Mouse (Mus musculus) forebrain, embryonic 14.5 days (tissue): ENCODE results near the gene Sorcs1. TPM values are rescaled to one million over a fixed set of nuclear protein-coding genes. Genes with fewer than 3 reads are reported as not detected.
A peak's percentile ranks its signal among the peaks of the same experiment; 100 is the strongest.

Experiments
- ATAC-seq: fragments of 200-750 bp; cut with Nextera tagmentation; 2 replicates; pipeline ENCODE4 v1.8.0; 2017; ENCODE audit warnings: mild to moderate bottlenecking, moderate library complexity
- DNase-seq: peaks from one replicate; pipeline ENCODE4 v3.0.0-alpha.2; 2015; ENCODE audit warnings: low spot score
- H3K27ac ChIP-seq: fragments of 300-500 bp; sonication (generic); 2 replicates; pipeline ENCODE4 v1.5.1; 2014; ENCODE audit warnings: low read depth, mild to moderate bottlenecking, control low read depth, low read length, moderate library complexity
- H3K27me3 ChIP-seq: fragments of 300-500 bp; sonication (generic); replicated peaks from 2 replicates; pipeline ENCODE4 v1.6.1; 2014; ENCODE audit warnings: low read length, control low read depth, mixed read lengths; ENCODE audit not compliant: control insufficient read depth, insufficient read depth
- H3K36me3 ChIP-seq: fragments of 300-500 bp; sonication (generic); 2 replicates; pipeline ENCODE4 v1.6.1; 2014; ENCODE audit warnings: low read length, control low read depth; ENCODE audit not compliant: control insufficient read depth, insufficient read depth
- H3K4me1 ChIP-seq: fragments of 300-500 bp; sonication (generic); 2 replicates; pipeline ENCODE4 v1.6.1; 2014; ENCODE audit warnings: antibody characterized with exemption, low read length, control low read depth; ENCODE audit not compliant: control insufficient read depth, insufficient read depth
- H3K4me2 ChIP-seq: fragments of 300-500 bp; sonication (generic); 2 replicates; pipeline ENCODE4 v1.6.1; 2014; ENCODE audit warnings: mild to moderate bottlenecking, control low read depth, low read length
- H3K4me3 ChIP-seq: fragments of 300-500 bp; sonication (generic); 2 replicates; pipeline ENCODE4 v1.5.1; 2014; ENCODE audit warnings: low read depth, low read length, control low read depth
- H3K9ac ChIP-seq: fragments of 300-500 bp; sonication (generic); 2 replicates; pipeline ENCODE4 v1.6.1; 2014; ENCODE audit warnings: mild to moderate bottlenecking, low read length, control low read depth, moderate library complexity
- H3K9me3 ChIP-seq: fragments of 300-500 bp; sonication (generic); replicated peaks from 2 replicates; pipeline ENCODE4 v1.6.1; 2016; ENCODE audit warnings: low read length, control low read depth, mixed read lengths; ENCODE audit not compliant: control insufficient read depth
- whole genome bisulfite sequencing: fragments of 180-500 bp; shearing (Covaris S2); extraction: QIAGEN DNeasy Blood & Tissue Kit; methylation state at CpG from one replicate; pipeline ENCODE4 v1.1.7; 2014; 5-methylcytosine and 5-hydroxymethylcytosine counted together
- polyA plus RNA-seq: library from polyadenylated mRNA; unstranded; fragments of >200 nt; fragmentation: Nextera tagmentation; extraction: Ambion mirVana; gene quantifications from 2 replicates; pipeline ENCODE4 v1.2.1, GENCODE M21; 2014

The Sorcs1 gene
- polyA plus RNA-seq, 1 experiment from 2014 or later: 5.7 TPM

DNA sequence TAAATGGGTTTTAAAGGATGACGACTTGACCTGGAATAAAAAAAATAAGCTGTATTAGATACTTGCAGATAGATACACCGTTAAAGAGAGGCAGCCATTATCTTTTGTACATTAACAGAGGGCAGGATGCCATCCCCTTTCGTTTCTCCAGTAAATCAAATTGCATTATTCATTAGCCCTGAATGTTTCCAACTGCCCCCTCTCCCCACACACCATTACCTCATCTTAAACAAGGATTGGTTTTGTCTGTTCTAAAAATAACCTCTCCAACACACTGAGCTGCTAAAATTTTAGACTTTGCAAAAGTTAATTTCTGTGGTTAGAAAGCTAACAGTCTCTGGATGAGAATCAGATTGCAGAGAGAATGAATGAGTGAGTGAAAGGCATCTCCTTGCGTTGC, 156.5 kb downstream of the Sorcs1 start:
- Histone ChIP-seq H3K4me2 (no peak overlapping the region), H3K27me3 (no peaks in the 10 kb centered on the region), H3K36me3 (no peaks in the 10 kb centered on the region), H3K4me1 (no peaks in the 10 kb centered on the region), H3K27ac (no peak overlapping the region), H3K9ac (no peak overlapping the region), H3K4me3 (no peak overlapping the region), H3K9me3 (no peaks in the 10 kb centered on the region)
- peak; percentile 41 for DNase-seq
- WGBS: 39% methylated on average over 4 of the region's 4 CpGs
- ATAC-seq: no peak

DNA sequence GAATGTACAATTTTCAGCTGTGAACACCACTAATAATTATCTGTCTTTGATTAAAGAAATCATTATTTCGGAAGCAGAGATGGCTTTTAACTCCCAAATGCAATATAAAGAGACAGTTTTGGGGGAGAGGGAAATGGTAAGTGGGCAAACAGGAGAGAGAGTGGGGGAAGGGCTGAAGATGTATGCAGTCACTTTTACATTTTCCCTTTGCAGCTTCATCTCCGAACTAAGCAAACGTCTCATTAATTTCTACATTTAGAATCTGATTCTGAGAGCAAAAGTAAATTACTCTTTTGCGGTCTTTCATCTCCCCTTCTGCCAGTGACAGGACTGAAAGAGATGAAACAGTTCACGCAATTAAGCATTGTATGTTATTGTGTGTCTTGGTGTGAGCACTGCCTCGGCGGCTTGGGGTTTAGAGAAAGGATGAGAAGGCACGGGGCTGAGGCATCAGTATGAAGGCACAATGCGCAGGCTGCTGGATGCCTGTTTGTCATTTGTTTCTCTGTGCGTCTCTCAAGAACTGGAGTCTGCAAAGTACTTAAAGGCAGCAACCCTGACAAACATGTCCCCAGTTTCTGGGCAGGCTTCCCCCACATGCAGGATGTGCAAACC, 163.3 kb downstream of the Sorcs1 start:
- ATAC-seq (peak; percentile 67; the same call in 1 of the 2 replicates), DNase-seq (peak; percentile 61)
- no peaks in the 10 kb centered on the region for H3K9me3 ChIP-seq
- H3K36me3 ChIP-seq: no peaks in the 10 kb centered on the region
- 0 out of 2 replicates have a peak overlapping the region, but pooled peaks have one; percentile 26 for H3K9ac ChIP-seq
- peak overlapping the region; percentile 36 for H3K4me2 ChIP-seq
- peak overlapping the region; percentile 15; the same call in 1 of the 2 replicates for H3K27ac ChIP-seq
- peaks cover 13% of the 10 kb centered on the region for H3K4me1 ChIP-seq
- H3K4me3 ChIP-seq: peak overlapping the region; percentile 8; the same call in 1 of the 2 replicates
- WGBS: 13% methylated on average over 10 of the region's 10 CpGs
- no peaks in the 10 kb centered on the region for H3K27me3 ChIP-seq

DNA sequence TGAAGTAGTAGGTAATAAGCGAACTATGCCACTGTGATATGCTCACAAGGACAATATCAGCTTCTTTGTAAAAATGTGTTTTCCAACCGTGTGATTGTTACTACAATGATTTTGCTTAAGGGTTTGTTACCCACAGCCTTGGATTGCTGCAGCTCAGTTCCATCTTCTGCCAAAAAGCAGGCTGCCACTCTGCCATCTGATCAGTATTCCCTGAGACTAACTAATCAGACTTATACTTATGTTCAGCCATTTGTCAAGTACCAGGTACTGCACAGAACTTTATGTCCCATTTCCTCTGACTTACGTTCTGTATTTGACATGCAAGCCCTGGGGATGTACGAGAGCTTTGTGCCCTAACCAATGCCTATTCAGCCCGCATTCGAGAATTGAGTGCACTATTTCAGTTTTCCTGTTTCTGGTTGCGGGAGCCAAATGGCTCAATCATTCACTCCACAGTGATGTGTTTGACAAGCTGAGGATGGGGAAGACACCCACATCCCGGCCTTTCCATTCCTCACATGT, 164.1 kb downstream of the Sorcs1 start:
- H3K27ac ChIP-seq: 0 out of 2 replicates have a peak overlapping the region, but pooled peaks have one; percentile 5
- no peak overlapping the region for H3K9ac ChIP-seq
- H3K4me3 ChIP-seq: no peak overlapping the region
- WGBS: 57% methylated on average over 8 of the region's 8 CpGs
- ATAC-seq (peak; percentile 34; the same call in 1 of the 2 replicates), DNase-seq (peak; percentile 41)
- no peaks in the 10 kb centered on the region for H3K9me3 ChIP-seq
- H3K4me2 ChIP-seq: peak overlapping the region; percentile 36; the same call in 1 of the 2 replicates
- H3K4me1 ChIP-seq: peaks cover 13% of the 10 kb centered on the region
- no peaks in the 10 kb centered on the region for H3K27me3 ChIP-seq
- no peaks in the 10 kb centered on the region for H3K36me3 ChIP-seq

DNA sequence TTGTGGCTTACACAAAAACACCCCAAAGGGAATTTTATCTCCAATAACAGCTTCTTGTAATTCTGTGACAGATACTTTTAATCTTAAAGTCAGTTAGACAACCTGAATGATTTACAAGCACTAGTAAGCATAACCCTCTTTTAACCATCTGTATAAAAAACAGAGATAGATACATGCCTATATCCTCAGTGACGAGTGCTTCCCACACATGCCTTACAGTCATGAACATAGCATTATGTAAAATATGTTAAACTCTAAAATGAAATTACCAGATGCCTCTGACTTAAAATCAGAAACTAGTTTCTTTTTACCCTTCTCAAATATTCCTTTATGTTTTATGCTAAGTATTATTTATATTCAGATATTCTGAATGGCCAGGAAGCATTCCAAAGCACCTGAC, 175.6 kb downstream of the Sorcs1 start:
- Histone ChIP-seq H3K9me3 (no peaks in the 10 kb centered on the region), H3K4me2 (no peak overlapping the region), H3K9ac (no peak overlapping the region), H3K36me3 (no peaks in the 10 kb centered on the region), H3K4me1 (no peaks in the 10 kb centered on the region), H3K4me3 (no peak overlapping the region), H3K27me3 (no peaks in the 10 kb centered on the region), H3K27ac (no peak overlapping the region)
- ATAC-seq (no peak), DNase-seq (no peak)
- WGBS: 94% methylated on average over 1 of the region's 1 CpGs

DNA sequence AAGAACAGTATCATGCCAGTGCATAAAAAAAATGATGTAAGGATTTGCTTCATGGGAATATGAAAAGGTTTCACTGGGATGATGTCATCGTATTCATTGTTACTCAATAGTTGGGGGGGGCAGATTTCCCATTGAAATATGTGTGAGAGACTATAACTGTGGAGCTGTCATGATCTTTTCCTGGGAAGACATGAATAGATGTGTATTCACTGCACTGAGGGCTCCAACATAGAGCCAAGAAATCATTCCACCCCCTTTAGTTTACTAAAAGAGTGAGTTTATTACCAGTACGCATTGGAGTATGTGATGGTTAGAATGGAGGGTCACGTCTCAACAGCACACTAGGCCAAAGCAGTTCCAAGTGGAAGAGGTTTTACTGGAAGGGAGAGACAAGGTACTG, 187.3 kb downstream of the Sorcs1 start:
- no peaks in the 10 kb centered on the region for H3K9me3 ChIP-seq
- no peak overlapping the region for H3K4me3 ChIP-seq
- ATAC-seq: peak; percentile 67
- peak; percentile 63 for DNase-seq
- peaks cover 4% of the 10 kb centered on the region; the same call in 1 of the 2 replicates for H3K4me1 ChIP-seq
- no peak overlapping the region for H3K4me2 ChIP-seq
- H3K9ac ChIP-seq: no peak overlapping the region
- no peak overlapping the region for H3K27ac ChIP-seq
- H3K27me3 ChIP-seq: no peaks in the 10 kb centered on the region
- 68% methylated on average over 3 of the region's 3 CpGs for WGBS
- H3K36me3 ChIP-seq: no peaks in the 10 kb centered on the region

DNA sequence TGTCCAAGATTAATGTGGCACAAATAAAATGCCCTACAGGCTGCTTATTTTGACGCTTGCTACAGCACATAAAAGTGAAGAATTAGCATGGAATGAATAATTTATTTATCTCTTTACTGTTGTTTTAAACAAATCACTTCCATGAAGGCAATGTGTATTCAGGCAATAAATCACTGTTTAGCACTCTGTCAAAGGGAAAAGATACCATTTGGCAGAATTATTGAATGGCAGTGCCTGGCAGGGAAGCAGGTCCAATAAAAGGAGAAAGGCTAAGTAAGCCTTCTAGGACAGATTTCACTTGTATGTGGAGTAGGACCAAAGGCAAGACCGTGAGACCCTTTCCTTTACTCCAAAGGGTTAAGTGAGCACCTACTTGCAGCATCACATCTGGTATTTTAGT, 187.7 kb downstream of the Sorcs1 start:
- H3K4me2 ChIP-seq: no peak overlapping the region
- peak; percentile 64 for ATAC-seq
- no peak overlapping the region for H3K27ac ChIP-seq
- no peaks in the 10 kb centered on the region for H3K36me3 ChIP-seq
- H3K9ac ChIP-seq: no peak overlapping the region
- no peaks in the 10 kb centered on the region for H3K27me3 ChIP-seq
- H3K4me1 ChIP-seq: peaks cover 4% of the 10 kb centered on the region; the same call in 1 of the 2 replicates
- no peaks in the 10 kb centered on the region for H3K9me3 ChIP-seq
- no peak overlapping the region for H3K4me3 ChIP-seq
- peak; percentile 69 for DNase-seq
- 35% methylated on average over 2 of the region's 2 CpGs for WGBS

DNA sequence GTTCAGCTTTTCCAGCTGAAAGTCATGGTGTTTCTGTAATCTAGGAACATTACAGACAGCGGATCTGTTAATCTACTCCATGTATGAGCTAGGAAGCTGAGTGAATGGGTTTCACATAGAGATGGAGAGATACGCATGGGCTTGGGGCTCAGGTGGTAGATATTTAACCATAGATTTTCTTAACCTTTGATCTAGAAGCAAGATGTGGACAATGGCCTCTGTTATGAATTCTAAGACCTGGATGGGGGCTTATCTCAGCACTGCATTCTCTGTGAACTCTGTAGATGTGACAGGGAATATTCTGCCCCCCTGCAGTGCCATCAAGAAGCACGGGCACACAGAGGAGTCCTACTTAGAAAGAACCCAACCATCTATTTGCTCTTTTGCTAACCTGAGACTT, 188.7 kb downstream of the Sorcs1 start:
- WGBS: 85% methylated on average over 3 of the region's 3 CpGs
- ATAC-seq (no peak), DNase-seq (no peak)

DNA sequence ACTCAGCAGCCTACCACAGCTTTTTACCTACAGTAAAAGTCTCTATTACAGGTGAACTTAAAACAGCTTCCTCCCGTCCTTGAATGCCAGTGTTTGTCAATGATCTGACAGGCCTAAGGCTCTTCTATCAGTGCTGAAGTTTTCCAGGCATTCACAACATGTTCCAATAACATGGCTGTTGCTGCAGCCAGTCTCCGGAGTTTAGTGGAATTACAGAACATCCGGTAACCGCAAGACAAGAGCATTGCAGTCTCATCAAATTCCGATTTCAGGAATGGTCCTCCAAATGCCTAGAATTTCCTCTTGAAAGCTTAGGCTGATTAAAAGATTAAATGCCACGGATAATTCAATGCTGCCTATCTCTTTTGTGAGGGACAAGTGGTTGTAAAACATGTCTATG, 190.0 kb downstream of the Sorcs1 start:
- no peaks in the 10 kb centered on the region for H3K36me3 ChIP-seq
- ATAC-seq: no peak
- no peak overlapping the region for H3K27ac ChIP-seq
- H3K9ac ChIP-seq: no peak overlapping the region
- no peaks in the 10 kb centered on the region for H3K27me3 ChIP-seq
- 42% methylated on average over 6 of the region's 6 CpGs for WGBS
- H3K9me3 ChIP-seq: no peaks in the 10 kb centered on the region
- peaks cover 4% of the 10 kb centered on the region; the same call in 1 of the 2 replicates for H3K4me1 ChIP-seq
- no peak overlapping the region for H3K4me3 ChIP-seq
- no peak for DNase-seq
- no peak overlapping the region for H3K4me2 ChIP-seq

More for the DNA sequence above, 188.7 kb downstream of the Sorcs1 start:
- H3K27me3 ChIP-seq: no peaks in the 10 kb centered on the region
- no peak overlapping the region for H3K9ac ChIP-seq
- no peaks in the 10 kb centered on the region for H3K9me3 ChIP-seq
- no peaks in the 10 kb centered on the region for H3K36me3 ChIP-seq
- H3K4me3 ChIP-seq: no peak overlapping the region
- H3K4me2 ChIP-seq: no peak overlapping the region
- no peak overlapping the region for H3K27ac ChIP-seq
- H3K4me1 ChIP-seq: peaks cover 4% of the 10 kb centered on the region; the same call in 1 of the 2 replicates

DNA sequence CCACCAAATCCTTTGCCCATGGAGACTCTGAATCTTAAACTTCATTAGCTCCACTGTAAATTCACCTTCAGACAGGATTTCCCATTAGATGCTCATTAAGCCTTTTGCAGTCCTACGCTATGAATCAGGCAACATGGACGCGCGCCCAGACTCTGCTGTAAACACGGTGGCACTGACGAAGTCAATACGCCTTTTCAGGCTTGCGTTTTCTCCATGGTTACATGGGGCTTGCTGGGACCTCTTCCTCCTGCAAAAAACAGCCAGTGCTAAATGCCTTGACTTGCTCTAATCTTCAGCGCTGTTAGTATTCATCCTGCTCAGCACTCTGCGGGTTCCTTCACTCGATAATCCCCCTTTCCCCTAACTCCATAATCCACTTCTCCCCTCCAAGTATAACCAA, 190.7 kb downstream of the Sorcs1 start:
- H3K9me3 ChIP-seq: no peaks in the 10 kb centered on the region
- peaks cover 4% of the 10 kb centered on the region; the same call in 1 of the 2 replicates for H3K4me1 ChIP-seq
- H3K4me2 ChIP-seq: peak overlapping the region; percentile 6
- ATAC-seq: peak; percentile 85
- no peak overlapping the region for H3K27ac ChIP-seq
- no peak overlapping the region for H3K4me3 ChIP-seq
- H3K9ac ChIP-seq: no peak overlapping the region
- WGBS: under 1% methylated on average over 11 of the region's 11 CpGs
- peak; percentile 94 for DNase-seq
- H3K36me3 ChIP-seq: no peaks in the 10 kb centered on the region
- no peaks in the 10 kb centered on the region for H3K27me3 ChIP-seq
